Mouse (Mus musculus) heart, adult 8-10 months (tissue): ENCODE data around the gene Yipf4. TPM values are rescaled to one million over a fixed set of nuclear protein-coding genes. Genes with fewer than 3 reads are reported as not detected.
"Not testable (repeated sequence)": the region's sequence is repeated elsewhere in the genome, so short reads cannot be mapped to it uniquely, and the experiment has no call there.

Source experiments
- DNase-seq: peaks from one replicate; pipeline ENCODE4 v3.0.0; 2022; ENCODE audit warnings: low spot score
- total RNA-seq, 4 experiments: library from RNA; stranded (reverse); gene quantifications; 2 replicates each; pipeline ENCODE4 v1.2.4; 2022

The Yipf4 gene
- total RNA-seq = 10 to 100 TPM; 56.1 to 79.1 (median 68.0) TPM

- peak; percentile 100 for DNase-seq
Measured at GRCm38 (mm10) chr17:74489024-74489900, at the start of gene Yipf4. Gene Yipf4 (plus strand): TSS chr17:74489493.

- DNase-seq = no peak
Measured at GRCm38 (mm10) chr17:74440486-74440885, 48.8 kb upstream of the Yipf4 start.

- no peak for DNase-seq
Measured at GRCm38 (mm10) chr17:74449776-74450175, 39.5 kb upstream of the Yipf4 start.

GRCm38 (mm10) chr17:74453928-74454327 lies 35.4 kb upstream of the Yipf4 start:
- DNase-seq = no peak

- DNase-seq = no peak
Measured at GRCm38 (mm10) chr17:74454660-74455059, 34.6 kb upstream of the Yipf4 start.

DNA sequence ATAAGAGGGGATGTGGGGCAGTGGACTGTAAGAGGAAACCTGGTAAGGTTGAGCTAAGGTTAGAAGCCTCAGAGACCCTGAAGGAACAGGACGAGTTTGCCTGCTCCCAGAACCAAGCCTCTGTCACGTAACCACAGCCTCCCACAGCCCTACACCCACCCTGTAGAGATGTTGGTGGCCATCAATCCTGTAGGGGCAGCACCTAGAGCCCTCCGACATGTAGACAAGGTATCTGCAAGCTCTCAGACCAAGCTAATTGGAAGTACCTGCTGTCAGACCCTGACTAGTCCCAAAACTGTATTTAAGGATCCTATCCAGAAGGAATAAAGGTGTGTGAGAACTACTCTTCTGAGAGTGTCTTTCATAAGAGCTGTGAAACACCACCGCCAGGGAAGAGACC lies 33.9 kb upstream of the Yipf4 start:
- no peak for DNase-seq

DNA sequence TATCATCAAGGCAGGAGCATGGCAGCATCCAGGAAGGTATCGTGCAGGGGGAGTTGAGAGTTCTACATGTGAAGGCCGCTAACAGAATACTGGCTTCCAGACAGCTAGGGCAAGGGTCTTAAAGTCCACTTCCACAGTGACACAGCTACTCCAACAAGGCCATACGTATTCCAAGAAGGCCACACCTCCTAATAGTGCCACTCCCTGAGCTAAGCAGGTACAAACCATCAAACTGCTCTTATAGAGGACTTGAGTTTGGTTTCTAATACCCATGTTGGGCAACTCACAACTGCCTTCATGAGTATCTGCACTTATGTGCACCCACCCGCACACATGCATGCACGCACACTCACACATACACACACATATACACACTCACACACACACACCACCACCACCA lies 32.5 kb upstream of the Yipf4 start:
- no peak for DNase-seq

- DNase-seq = no peak
Measured at GRCm38 (mm10) chr17:74457972-74458677, 31.2 kb upstream of the Yipf4 start.

GRCm38 (mm10) chr17:74458711-74459408 lies 30.4 kb upstream of the Yipf4 start, which contains the start of gene Nlrc4:
Gene Nlrc4 (minus strand): TSS chr17:74459142.
- no peak for DNase-seq

DNA sequence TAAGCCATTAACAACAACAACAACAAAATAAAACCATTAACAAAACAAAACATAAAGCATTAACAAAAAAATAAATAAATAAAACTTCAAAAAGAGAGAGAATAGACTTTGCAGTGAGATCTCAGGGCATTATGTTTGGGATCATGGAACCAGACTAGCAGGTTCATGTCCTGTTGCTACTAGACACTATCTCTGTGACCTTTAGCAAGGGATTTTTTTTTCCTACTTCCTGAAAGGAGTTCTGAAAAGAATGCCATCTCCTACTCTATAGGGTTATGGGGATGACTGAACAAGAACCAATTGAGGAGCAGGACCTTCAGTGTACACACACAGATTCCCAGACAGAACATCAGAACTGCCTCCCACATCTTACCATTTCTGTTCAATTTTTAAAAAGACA lies 25.8 kb upstream of the Yipf4 start:
- DNase-seq = no peak

DNA sequence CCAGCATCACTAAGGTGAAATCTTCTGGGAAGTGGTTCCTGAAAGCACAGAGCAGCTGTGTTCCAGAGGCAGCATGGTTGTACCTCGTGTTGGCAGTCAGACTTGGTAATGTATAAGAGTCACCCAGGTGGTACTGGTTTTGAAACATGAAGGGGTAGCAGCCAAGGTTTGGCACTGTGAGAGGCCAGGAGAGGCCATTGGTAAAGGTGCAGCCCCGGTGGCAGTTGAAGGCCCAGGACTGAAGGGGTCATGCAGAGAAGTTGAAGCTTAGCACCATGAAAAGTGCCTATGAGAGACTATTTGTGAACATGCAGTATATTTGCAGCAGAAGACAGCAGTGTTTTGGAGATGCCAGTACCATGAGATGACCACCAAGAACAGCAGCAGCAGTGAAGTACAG lies 21.3 kb upstream of the Yipf4 start:
- not testable (repeated sequence) for DNase-seq

GRCm38 (mm10) chr17:74470133-74470532 lies 19.2 kb upstream of the Yipf4 start:
- not testable (repeated sequence) for DNase-seq

DNA sequence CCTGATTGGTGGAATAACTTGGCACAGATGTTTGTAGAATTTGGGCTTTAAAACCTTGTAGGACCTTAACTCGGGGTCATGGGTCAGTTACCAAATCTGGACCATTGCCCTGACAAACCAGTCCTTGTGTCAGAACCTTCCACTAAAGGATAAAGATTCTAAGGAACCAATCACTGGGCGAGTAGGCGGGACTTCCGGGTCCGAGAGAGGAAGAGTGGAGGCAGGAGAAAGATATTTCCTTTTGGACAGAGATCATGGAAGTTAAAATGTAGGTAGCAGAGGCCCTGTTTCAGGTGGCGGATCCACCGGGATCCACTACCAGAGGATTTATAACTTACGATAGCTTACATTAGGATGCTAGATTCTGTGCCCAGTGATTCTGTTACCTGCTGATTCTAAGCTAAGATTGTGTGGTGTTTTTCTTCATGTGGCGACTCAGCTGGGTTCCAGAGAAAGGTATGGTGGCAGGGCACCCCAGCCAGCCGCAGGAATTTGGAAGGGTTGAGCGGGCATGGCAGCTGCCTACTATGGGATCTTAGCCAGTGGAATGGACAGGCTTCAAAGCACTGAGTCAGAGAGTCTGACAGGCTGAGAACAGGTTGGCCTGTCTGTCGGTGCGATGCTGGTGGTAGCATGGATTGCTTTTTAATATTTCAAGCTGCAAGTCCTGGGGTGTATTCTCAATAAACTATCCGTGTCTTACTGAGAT lies 8.8 kb upstream of the Yipf4 start:
- DNase-seq = no peak

GRCm38 (mm10) chr17:74489901-74490220 lies 568 bp downstream of the Yipf4 start:
- DNase-seq = no peak

DNA sequence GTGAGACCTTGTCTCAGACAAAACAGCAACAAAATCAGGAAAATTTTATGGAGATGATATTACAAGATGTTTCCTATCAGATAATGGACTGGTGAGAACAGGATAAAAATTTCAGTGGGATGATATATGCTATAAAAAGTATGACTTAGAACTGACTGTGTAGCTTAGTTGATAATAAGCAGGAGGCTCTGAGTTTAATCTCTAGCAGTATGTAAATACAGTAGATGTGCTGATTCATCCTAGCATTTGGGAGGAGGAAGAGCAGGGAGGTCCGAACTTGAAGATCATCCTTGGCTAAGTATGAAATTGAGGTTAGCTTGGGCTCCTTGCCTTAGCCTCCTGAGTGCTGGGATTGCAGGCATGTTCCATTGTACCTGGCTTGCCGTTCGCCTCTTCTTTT lies 2.3 kb downstream of the Yipf4 start:
- DNase-seq = no peak

- DNase-seq = no peak
Measured at GRCm38 (mm10) chr17:74500204-74500603, 10.9 kb downstream of the Yipf4 start.

- DNase-seq = no peak
Measured at GRCm38 (mm10) chr17:74501085-74501484, 11.8 kb downstream of the Yipf4 start.

DNA sequence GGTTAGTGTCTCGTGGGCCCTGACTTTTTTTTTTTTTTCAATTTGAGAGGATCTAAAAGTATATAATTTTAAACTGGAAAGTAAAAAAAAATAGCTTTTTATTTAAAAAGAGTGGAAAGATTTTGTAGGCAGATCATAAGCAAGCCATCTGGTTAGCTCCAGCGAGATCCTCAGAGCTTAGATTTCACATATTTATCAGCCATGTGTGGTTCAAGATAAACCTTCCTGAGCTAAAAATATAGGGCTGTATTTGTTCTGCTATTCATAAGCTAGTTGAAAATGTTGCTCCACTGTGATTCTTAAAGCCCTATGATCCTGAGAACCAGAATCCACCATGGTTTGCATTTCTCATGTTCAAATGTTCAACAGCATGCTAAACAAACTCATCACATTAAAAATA lies 18.6 kb downstream of the Yipf4 start:
- DNase-seq = no peak

GRCm38 (mm10) chr17:74508600-74508999 lies 19.3 kb downstream of the Yipf4 start:
- no peak for DNase-seq

GRCm38 (mm10) chr17:74512308-74512707 lies 23.0 kb downstream of the Yipf4 start:
- DNase-seq = no peak

- DNase-seq = no peak
Measured at GRCm38 (mm10) chr17:74522797-74523723, 33.8 kb downstream of the Yipf4 start.
